Mouse (Mus musculus) frontal cortex, adult (tissue): ENCODE results near the gene Tesc.

Experiments used
- ATAC-seq: cut with Nextera tagmentation; 2 replicates; pipeline ENCODE4 v1.9.2; 2017; ENCODE audit warnings: mild to moderate bottlenecking, moderate library complexity, mixed read lengths; ENCODE audit not compliant: low TSS enrichment

The Tesc gene

GRCm38 (mm10) chr5:118027698-118028190, at the start of gene Tesc:
Tesc (plus strand) TSS chr5:118027743.
- no peak; the same call in 1 of the 2 replicates for ATAC-seq

- no peak for ATAC-seq
Observed at GRCm38 (mm10) chr5:117978159-117978697, 49.3 kb upstream of the Tesc start.

GRCm38 (mm10) chr5:117979082-117979481, 48.5 kb upstream of the Tesc start:
- no peak for ATAC-seq

DNA sequence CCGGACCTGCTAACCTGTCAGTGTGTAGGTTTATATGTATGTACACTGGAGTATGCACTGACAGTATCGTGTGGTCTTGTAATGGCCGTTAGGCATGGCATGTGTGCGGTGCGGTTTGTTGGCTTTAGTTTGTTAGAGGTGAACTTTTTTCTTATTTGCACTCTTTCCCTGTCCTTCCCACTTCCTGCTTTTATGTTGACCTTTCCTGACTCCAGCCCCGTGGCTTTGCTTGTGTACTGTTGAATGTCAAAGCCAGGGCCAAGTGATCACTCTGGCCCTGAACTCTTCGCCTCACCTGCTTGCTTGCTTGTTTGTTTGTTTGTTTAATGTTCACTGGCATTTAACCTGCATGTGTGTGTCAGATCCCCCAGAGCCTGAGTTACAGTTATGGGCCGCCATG, 46.6 kb upstream of the Tesc start:
- no peak for ATAC-seq

GRCm38 (mm10) chr5:117981943-117982342, 45.6 kb upstream of the Tesc start:
- no peak for ATAC-seq

DNA sequence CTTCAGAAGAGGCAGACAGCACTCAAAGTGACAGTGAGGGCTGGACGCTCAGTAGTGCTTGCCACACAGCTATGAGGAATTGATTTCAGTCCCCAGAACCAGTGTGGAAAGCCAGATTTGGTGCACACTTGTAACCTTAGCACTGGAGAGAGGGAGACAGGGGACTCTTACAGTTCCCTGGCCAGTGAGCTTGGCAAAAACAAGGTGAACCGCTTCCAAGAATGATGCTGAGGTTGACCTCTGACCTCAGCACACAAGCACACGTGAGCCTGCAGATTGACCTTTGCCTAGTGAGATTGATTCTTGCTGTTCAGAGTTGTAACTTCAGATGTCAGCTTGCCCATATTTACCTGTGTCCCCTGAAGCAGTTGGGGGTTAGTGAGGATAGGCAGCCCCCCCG, 41.2 kb upstream of the Tesc start:
- ATAC-seq, result no peak

GRCm38 (mm10) chr5:117987891-117988290, 39.7 kb upstream of the Tesc start:
- ATAC-seq, result no peak

DNA sequence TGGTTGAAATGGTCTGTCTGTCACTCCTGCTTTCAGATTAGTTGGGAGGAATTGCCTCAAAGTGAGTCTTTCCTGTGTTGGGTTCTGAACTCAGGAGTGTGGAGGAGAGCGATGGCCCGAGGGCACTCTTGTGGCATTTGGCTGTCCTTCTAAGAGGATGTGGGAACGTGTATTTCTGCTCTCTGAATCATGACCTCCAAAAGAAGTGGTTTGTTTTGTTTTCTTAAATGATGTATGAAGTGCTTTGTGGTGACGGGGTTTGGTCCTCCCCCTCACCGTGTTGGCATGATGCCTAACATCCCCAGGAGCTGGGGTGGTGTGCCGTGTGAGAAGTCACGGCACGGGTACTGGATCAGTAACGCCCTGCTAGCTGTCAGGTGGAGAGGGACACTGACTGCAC, 39.2 kb upstream of the Tesc start:
- ATAC-seq, result no peak

DNA sequence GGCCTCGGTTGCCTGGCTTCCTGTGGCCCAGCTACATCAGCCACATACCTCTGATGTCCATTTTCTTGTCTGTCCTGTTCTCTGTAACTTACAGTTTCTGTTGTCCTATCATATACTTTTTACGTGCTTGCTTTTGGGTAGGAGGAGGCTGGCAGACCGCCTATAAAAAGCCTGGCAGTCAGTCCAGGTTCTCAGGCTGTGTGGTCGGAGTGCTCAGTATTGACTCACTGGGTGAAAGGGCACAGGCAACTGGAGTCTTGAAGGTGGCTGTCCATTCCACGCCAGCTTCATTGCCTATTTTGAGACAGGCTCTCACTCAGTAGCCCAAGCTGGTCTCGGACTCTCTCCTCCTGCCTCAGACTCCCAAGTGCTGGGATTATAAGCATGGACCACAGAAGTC, 37.8 kb upstream of the Tesc start:
- ATAC-seq, result no peak

DNA sequence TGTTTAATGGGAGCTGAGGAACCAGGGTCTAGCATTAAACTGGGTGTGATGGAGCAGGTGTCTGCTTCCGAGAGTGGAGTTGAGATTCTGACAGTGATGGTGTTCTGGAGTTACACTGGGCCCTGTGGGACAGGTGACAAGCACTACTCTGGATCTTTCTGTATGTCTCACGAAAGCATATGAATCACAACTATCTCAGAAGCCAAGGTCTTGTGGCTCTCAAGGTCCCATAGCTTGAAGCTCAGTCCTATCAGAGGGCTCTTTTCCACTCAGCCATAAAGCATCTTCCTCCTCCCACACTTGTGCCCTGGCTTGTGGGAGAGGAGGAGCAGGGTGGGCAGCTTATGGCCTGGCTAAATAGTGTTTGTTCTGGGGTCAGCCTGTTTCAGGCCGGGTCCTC, 36.6 kb upstream of the Tesc start:
- no peak for ATAC-seq

DNA sequence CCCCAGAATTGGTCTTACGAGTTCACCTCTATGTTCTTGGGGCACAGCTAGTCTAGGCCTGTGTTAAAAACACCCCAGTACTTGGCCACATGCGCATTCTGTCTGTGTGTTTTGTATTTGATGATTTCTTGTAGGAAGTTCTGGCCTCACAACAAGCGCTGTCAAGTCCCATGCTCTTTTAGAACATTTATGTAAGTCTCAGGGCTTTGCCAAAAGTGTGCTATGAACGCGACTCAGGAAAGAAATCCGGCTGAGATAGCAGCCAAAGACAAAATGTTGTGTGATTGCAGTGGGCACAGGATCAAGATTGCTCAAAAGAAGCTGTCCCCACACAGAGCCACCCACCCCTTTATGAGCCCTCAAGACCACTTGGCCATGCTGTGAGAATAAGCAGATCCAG, 34.0 kb upstream of the Tesc start:
- peak; percentile 50 for ATAC-seq

GRCm38 (mm10) chr5:117995372-117995901, 32.1 kb upstream of the Tesc start:
- ATAC-seq, result no peak

GRCm38 (mm10) chr5:117995911-117996310, 31.6 kb upstream of the Tesc start:
- no peak for ATAC-seq

DNA sequence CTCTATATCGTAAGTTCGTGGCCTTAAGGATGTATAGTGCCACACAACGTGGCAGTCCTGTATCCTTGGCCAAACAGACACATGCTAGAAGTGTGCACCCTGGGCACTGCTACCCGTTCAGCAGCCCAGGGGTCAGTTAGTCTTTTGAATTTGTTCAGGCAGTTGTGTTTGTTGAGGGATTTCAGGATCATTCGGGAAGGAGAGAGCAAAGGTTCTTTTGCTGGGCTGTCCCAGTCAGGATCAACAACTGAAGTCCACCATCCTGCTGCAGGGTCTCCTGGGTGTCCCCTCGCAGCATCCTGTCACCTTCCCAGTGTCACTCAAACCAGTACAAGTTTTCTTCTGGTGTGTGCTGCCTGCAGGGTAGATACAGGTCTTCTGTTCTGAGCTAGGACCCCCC, 31.0 kb upstream of the Tesc start:
- ATAC-seq, result no peak

- ATAC-seq, result no peak
Observed at GRCm38 (mm10) chr5:117997434-117997970, 30.0 kb upstream of the Tesc start.

GRCm38 (mm10) chr5:117999061-117999460, 28.5 kb upstream of the Tesc start:
- ATAC-seq, result 0 out of 2 replicates have a peak, but pooled peaks have one; percentile 8

GRCm38 (mm10) chr5:117999584-117999983, 28.0 kb upstream of the Tesc start:
- peak; percentile 51 for ATAC-seq

DNA sequence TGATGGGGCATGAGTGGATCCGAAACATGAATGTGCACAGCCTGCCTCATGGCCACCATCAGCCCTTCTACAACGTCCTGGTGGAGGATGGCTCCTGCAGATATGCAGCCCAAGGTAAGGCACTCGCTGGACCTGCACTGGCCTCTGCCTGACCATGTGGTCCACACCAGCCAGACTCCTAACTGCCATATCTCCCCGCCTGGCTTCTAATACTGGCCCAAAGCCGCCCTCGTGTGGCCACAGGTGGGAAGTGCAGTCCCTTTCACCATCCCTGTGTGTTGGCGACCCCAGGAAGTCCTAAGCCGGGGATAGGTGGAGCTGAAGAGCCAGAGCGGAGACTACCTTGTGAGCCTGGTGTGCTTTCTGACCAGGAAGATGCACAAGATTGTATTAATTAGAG, 25.5 kb upstream of the Tesc start:
- 0 out of 2 replicates have a peak, but pooled peaks have one; percentile 25 for ATAC-seq

- peak; percentile 49 for ATAC-seq
Observed at GRCm38 (mm10) chr5:118004619-118005018, 22.9 kb upstream of the Tesc start.

- ATAC-seq, result no peak
Observed at GRCm38 (mm10) chr5:118005728-118006127, 21.8 kb upstream of the Tesc start.

DNA sequence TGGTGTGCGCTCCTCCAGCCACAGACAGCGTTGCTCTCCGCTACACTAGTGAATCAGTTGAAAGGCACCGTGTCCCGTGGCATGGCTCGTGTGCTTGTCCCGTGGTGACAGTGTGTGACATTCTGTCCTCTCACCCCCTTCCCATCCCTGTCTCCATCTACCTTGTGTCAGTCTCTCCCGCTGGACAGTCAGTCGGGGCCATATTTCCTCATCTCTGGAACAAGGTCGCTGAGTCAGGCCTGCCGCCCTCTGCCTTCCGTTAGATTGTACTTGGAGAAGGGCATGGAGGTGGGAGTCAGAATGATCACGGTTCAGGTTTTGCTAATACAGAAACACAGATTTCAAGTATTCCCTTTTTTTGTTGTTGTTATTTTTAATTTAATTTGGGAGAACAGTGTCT, 19.2 kb upstream of the Tesc start:
- no peak for ATAC-seq

- peak; percentile 39; the same call in 1 of the 2 replicates for ATAC-seq
Observed at GRCm38 (mm10) chr5:118010872-118011271, 16.7 kb upstream of the Tesc start.

GRCm38 (mm10) chr5:118011796-118012195, 15.7 kb upstream of the Tesc start:
- ATAC-seq, result no peak

- ATAC-seq, result peak; percentile 24; the same call in 1 of the 2 replicates
Observed at GRCm38 (mm10) chr5:118015028-118015427, 12.5 kb upstream of the Tesc start.
